Mouse (Mus musculus) ES-E14 (cell line): Measurements from ENCODE around the gene Epas1.

Source experiments
- CHD2 ChIP-seq: IDR thresholded peaks from 2 replicates; pipeline ENCODE4 v1.6.1; 2014; ENCODE audit warnings: mild to moderate bottlenecking, low read depth, low read length, inconsistent platforms
- HCFC1 ChIP-seq: IDR thresholded peaks from 2 replicates; pipeline ENCODE4 v1.6.1; 2012; ENCODE audit warnings: low read length, inconsistent platforms, borderline replicate concordance; ENCODE audit not compliant: insufficient read depth
- MAFK ChIP-seq: IDR thresholded peaks from 2 replicates; pipeline ENCODE4 v1.6.1; 2014; ENCODE audit warnings: mild to moderate bottlenecking, low read depth, low read length, inconsistent platforms; ENCODE audit not compliant: insufficient read depth
- ZC3H11A ChIP-seq: IDR thresholded peaks from 2 replicates; pipeline ENCODE4 v1.6.1; 2012; ENCODE audit warnings: low read depth, mild to moderate bottlenecking, inconsistent platforms, low read length, borderline replicate concordance
- ZNF384 ChIP-seq: IDR thresholded peaks from 2 replicates; pipeline ENCODE4 v1.6.1; 2012; ENCODE audit warnings: low read depth, low read length, inconsistent platforms

DNA sequence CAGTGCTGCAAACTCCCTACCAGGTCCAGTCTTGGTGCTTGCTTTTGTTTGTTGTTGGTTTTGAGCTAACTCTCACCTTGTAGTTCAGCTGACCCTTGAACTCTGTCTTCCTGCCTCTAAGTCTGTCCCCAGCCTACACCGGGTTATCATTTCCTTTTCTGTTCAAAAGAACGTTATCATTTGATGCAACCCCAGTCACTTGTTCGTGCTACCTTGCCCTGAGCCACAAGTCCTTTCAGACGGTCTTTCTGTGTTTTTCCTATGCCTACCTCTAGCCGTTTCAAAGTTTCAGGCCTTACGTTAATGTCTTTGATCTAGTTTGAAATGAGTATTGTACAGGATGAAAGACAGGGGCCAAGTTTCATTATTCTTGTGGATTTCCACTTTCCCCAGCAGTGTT, 119.1 kb downstream of the Epas1 start:
- TF ChIP-seq CHD2, result no peak
- no peak for TF ChIP-seq MAFK
- no peak for TF ChIP-seq ZC3H11A
- TF ChIP-seq HCFC1, result no peak
- TF ChIP-seq ZNF384, result no peak
